Mouse (Mus musculus): ENCODE results near the gene Lce1m. TPM values are rescaled to one million over a fixed set of nuclear protein-coding genes. Genes with fewer than 3 reads are reported as not detected.
"Not testable (repeated sequence)": the region's sequence is repeated elsewhere in the genome, so short reads cannot be mapped to it uniquely, and the experiment has no call there.

The Lce1m gene
- polyA plus RNA-seq (2014; fragmentation: Nextera tagmentation; extraction: Ambion mirVana), result not detected in 2 replicates

DNA sequence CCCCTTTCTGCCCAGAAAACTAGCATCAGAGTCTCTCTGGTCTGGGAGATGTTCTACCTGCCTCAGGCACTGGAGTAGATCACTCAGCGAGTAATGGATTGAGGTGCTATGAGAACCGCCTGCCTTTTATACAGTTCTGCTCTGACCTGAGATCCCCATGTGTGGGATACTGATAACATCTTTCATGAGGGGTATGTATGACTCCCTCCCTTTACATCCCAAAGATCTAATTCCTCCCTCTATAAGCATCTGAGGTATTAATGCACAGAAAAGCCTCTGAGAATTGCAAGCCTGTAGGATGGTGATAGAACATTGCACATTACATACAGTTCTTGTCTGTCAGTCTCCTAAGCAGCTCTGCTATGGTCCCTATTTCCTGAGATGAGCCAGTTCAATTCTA, at the start of gene Lce1m:
Lce1m (minus strand) TSS at position 101 of the 400 bp plus-strand sequence.
- no peak for DNase-seq (ENCODE audit: low spot score)
- no peak for ATAC-seq (replicated peaks; ENCODE audit: low FRiP score, low TSS enrichment, low read depth)
- Histone ChIP-seq H3K27ac (ENCODE audit: low read depth) (no peak within 1 kb of the TSS), H3K4me1 (replicated peaks; ENCODE audit: control insufficient read depth, insufficient read depth, low read length) (no peaks in the 10 kb centered on the region), H3K27me3 (replicated peaks; ENCODE audit: control insufficient read depth, insufficient read depth, low read length) (no peaks in the 10 kb centered on the region), H3K9me3 (ENCODE audit: control insufficient read depth, low read length) (no peaks in the 10 kb centered on the region), H3K9ac (ENCODE audit: low read length) (no peak within 1 kb of the TSS), H3K36me3 (ENCODE audit: control insufficient read depth, insufficient read depth, low read length) (no peaks in the 10 kb centered on the region), H3K4me2 (ENCODE audit: low read length) (no peak within 1 kb of the TSS), H3K4me3 (ENCODE audit: low read depth, low read length) (no peak within 1 kb of the TSS)
- 90% methylated on average over 2 of the region's 2 CpGs for WGBS

DNA sequence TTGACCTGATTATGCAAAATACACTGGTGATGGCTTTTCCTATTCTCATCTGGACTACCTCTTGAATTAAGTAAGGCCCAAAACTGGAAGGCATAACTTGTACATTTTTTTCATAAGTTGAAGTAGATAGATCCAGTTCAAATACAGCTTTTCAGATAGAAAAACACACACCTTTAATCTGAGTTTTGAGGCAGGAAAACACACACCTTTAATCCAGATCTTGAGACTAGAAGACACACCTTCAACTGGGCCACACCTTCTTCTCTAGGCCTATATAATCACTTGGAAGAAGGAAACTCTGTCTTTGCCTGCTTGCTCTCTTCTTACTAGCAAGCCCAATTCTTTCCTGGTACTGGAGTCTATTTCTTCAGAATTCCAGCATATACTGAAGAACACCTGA, 49.7 kb upstream of the Lce1m start, which contains the start of gene Gm4858:
Gm4858 (plus strand) TSS at position 301 of the 400 bp plus-strand sequence.
- H3K9me3 ChIP-seq (ENCODE audit: control insufficient read depth, low read length); H3K4me3 ChIP-seq (ENCODE audit: low read depth, low read length); ATAC-seq (replicated peaks; ENCODE audit: low FRiP score, low TSS enrichment, low read depth); H3K27me3 ChIP-seq (replicated peaks; ENCODE audit: control insufficient read depth, insufficient read depth, low read length); DNase-seq (ENCODE audit: low spot score); H3K4me1 ChIP-seq (replicated peaks; ENCODE audit: control insufficient read depth, insufficient read depth, low read length); H3K27ac ChIP-seq (ENCODE audit: low read depth); H3K36me3 ChIP-seq (ENCODE audit: control insufficient read depth, insufficient read depth, low read length); H3K9ac ChIP-seq (ENCODE audit: low read length); H3K4me2 ChIP-seq (ENCODE audit: low read length): not testable (repeated sequence)

DNA sequence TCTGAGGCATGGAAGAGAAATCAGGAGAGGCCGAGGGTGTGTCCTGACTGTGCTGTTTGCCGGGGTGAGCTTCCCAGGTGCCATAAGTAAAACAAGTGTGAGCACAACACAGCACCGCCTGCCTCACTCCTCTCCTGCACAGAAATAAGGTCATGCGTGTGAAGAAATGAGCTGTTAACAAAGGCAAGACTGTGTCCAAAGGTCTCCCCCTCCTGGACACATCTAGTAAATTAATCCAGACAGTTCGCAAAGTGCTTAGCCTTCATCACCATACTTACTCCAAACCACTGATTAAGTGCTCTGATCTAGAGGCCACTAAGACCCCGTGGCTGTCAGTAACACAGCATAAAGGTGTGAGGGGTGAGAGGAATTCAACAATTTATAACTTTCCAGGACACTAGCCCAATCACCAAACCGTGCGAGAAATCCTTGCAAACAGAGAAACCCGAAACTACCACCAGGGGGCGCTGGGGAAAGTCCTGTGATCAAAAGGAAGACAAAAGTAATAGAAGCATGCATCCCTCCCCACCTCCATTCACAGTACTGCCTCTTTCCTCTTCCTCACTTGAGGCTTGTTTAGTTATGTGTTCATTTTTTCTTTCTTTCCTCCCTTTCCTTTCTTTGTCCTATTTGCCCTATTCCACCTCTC, 34.1 kb upstream of the Lce1m start:
- Histone ChIP-seq H3K4me1 (replicated peaks; ENCODE audit: control insufficient read depth, insufficient read depth, low read length) (no peaks in the 10 kb centered on the region), H3K4me3 (ENCODE audit: low read depth, low read length) (no peak overlapping the region), H3K27me3 (replicated peaks; ENCODE audit: control insufficient read depth, insufficient read depth, low read length) (no peaks in the 10 kb centered on the region), H3K4me2 (ENCODE audit: low read length) (no peak overlapping the region), H3K36me3 (ENCODE audit: control insufficient read depth, insufficient read depth, low read length) (no peaks in the 10 kb centered on the region), H3K27ac (ENCODE audit: low read depth) (no peak overlapping the region), H3K9me3 (ENCODE audit: control insufficient read depth, low read length) (no peaks in the 10 kb centered on the region), H3K9ac (ENCODE audit: low read length) (no peak overlapping the region)
- DNase-seq (ENCODE audit: low spot score) (peak; percentile 55), ATAC-seq (replicated peaks; ENCODE audit: low FRiP score, low TSS enrichment, low read depth) (no peak)
- WGBS, result 59% methylated on average over 10 of the region's 10 CpGs

DNA sequence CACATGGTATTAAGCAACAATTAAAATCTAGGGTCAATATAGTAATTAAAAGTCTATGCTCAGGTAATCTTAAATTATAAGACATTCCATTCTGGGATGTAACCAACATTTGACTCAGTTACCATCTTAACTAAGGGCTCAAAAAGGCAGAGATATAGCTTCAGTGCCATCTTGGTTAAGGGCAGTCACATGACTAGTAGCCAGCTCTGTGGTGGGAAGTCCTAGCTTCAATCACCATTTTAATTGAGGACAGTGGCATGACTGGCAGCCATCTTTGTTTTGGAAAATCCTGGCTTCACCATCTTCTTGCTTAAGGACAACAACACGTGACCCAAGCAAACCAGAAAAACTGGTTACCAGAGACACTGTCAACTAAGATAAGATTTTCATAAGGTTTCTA, 31.3 kb upstream of the Lce1m start:
- Histone ChIP-seq H3K4me3 (ENCODE audit: low read depth, low read length) (no peak overlapping the region), H3K36me3 (ENCODE audit: control insufficient read depth, insufficient read depth, low read length) (no peaks in the 10 kb centered on the region), H3K9me3 (ENCODE audit: control insufficient read depth, low read length) (no peaks in the 10 kb centered on the region), H3K4me2 (ENCODE audit: low read length) (no peak overlapping the region), H3K4me1 (replicated peaks; ENCODE audit: control insufficient read depth, insufficient read depth, low read length) (no peaks in the 10 kb centered on the region), H3K9ac (ENCODE audit: low read length) (no peak overlapping the region), H3K27me3 (replicated peaks; ENCODE audit: control insufficient read depth, insufficient read depth, low read length) (no peaks in the 10 kb centered on the region), H3K27ac (ENCODE audit: low read depth) (no peak overlapping the region)
- DNase-seq (ENCODE audit: low spot score) (no peak), ATAC-seq (replicated peaks; ENCODE audit: low FRiP score, low TSS enrichment, low read depth) (no peak)
- 77% methylated on average over 1 of the region's 1 CpGs for WGBS

DNA sequence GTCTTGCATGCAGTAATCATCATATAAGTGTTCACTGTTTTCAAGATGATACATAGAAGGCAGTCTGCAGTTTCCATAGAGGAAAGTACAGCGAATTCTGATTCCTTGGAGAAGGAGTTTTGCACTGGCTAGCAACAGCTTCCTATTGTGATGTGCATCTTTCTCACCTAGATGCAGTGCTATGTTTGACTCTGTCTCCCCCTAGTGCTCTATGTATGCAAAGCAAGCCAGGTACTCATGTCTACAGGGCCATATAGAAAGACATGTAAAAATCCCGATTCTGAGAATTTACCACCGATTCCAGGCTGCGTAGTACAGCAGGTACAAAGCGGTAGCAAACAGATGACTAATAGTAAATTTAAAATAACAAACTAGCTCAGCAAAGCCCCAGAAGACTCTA, 12.6 kb upstream of the Lce1m start:
- Histone ChIP-seq H3K27me3 (replicated peaks; ENCODE audit: control insufficient read depth, insufficient read depth, low read length) (no peaks in the 10 kb centered on the region), H3K9me3 (ENCODE audit: control insufficient read depth, low read length) (no peaks in the 10 kb centered on the region), H3K27ac (ENCODE audit: low read depth) (no peak overlapping the region), H3K9ac (ENCODE audit: low read length) (no peak overlapping the region), H3K4me2 (ENCODE audit: low read length) (no peak overlapping the region), H3K4me1 (replicated peaks; ENCODE audit: control insufficient read depth, insufficient read depth, low read length) (no peaks in the 10 kb centered on the region), H3K36me3 (ENCODE audit: control insufficient read depth, insufficient read depth, low read length) (no peaks in the 10 kb centered on the region), H3K4me3 (ENCODE audit: low read depth, low read length) (no peak overlapping the region)
- no peak for ATAC-seq (replicated peaks; ENCODE audit: low FRiP score, low TSS enrichment, low read depth)
- no peak for DNase-seq (ENCODE audit: low spot score)
- WGBS, result 48% methylated on average over 5 of the region's 5 CpGs

DNA sequence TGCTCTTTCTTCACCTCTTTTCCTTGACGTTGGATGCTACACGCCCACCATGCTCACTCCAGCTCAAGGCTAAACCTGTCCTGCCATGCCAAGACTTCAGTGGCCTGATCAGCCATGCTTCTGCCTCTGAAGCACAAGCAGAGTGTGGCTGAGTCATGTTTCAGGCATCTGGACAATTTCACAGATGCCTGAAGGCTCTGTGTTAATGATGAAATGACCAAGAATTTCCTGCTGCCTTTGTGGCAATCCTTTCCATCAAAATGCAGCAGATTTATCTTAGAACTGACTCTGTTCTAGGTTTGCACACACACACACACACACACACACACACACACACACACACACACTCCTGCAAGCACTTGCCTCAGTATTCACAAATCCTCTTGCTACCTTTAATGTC, 6.6 kb upstream of the Lce1m start:
- no peaks in the 10 kb centered on the region for H3K36me3 ChIP-seq (ENCODE audit: control insufficient read depth, insufficient read depth, low read length)
- no peak overlapping the region for H3K9ac ChIP-seq (ENCODE audit: low read length)
- WGBS, result 69% methylated on average over 2 of the region's 2 CpGs
- ATAC-seq (replicated peaks; ENCODE audit: low FRiP score, low TSS enrichment, low read depth) (no peak), DNase-seq (ENCODE audit: low spot score) (no peak)
- H3K27ac ChIP-seq (ENCODE audit: low read depth), result no peak overlapping the region
- no peaks in the 10 kb centered on the region for H3K9me3 ChIP-seq (ENCODE audit: control insufficient read depth, low read length)
- H3K4me2 ChIP-seq (ENCODE audit: low read length), result no peak overlapping the region
- H3K4me3 ChIP-seq (ENCODE audit: low read depth, low read length), result no peak overlapping the region
- no peaks in the 10 kb centered on the region for H3K4me1 ChIP-seq (replicated peaks; ENCODE audit: control insufficient read depth, insufficient read depth, low read length)
- no peaks in the 10 kb centered on the region for H3K27me3 ChIP-seq (replicated peaks; ENCODE audit: control insufficient read depth, insufficient read depth, low read length)

DNA sequence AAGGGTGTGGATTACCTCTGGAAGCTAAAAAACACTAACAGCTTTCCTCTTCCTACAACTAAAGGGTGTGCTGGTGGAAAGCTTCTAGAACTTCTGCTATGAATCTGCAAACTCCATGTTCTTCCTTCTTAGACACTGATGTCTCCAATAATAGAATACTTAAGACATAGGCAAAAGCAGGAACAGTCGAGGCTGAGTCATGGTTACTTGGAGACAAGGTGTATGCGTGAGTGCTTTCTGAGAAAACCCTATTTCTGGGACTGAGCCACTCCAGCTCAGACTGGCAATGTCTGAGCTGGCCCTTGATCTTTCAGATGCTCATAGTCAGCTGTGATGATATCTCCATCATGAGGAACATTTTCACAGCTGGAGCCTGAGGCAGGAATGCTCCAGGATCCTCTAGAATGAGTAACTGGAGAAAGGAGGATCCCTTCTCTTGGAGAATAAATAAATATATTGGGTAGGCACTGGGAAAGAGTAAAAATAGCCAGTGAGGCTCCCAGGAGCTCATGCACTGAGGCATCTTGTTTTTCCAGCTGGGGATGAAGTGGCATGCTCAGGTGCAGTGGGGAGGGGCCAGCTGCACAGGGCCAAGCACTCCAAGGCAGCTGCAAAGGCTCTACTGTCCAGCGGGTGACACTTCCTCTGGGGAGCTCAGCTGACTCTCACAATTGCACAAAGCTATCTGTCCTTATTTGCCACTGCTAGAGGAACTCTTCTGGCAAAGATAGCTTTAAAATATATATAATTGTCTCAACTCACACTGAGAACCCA, 4.7 kb upstream of the Lce1m start:
- Histone ChIP-seq H3K36me3 (ENCODE audit: control insufficient read depth, insufficient read depth, low read length) (no peaks in the 10 kb centered on the region), H3K4me1 (replicated peaks; ENCODE audit: control insufficient read depth, insufficient read depth, low read length) (no peaks in the 10 kb centered on the region), H3K9ac (ENCODE audit: low read length) (no peak overlapping the region), H3K27me3 (replicated peaks; ENCODE audit: control insufficient read depth, insufficient read depth, low read length) (no peaks in the 10 kb centered on the region), H3K27ac (ENCODE audit: low read depth) (no peak overlapping the region), H3K4me3 (ENCODE audit: low read depth, low read length) (no peak overlapping the region), H3K4me2 (ENCODE audit: low read length) (no peak overlapping the region), H3K9me3 (ENCODE audit: control insufficient read depth, low read length) (no peaks in the 10 kb centered on the region)
- ATAC-seq (replicated peaks; ENCODE audit: low FRiP score, low TSS enrichment, low read depth), result no peak
- DNase-seq (ENCODE audit: low spot score), result no peak
- 85% methylated on average over 3 of the region's 3 CpGs for WGBS

DNA sequence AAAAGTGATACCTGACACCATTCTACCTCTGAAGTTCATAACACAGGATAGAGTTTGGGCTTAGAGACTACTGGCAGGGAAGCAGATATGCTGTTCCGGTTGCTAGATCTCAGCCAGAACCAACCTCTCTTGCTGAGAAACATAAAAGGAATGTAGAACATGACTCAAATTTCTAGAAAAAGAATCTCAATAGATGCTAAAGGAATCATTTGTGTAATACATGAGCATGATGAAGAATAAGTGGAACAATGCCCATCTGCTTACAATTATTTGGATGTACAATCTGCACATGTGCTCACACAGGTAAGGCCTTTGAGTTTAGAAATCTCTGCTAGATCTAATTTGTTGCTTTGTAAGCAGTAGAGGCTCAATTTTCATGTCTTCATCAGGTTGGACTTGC, 2.3 kb upstream of the Lce1m start:
- Histone ChIP-seq H3K9me3 (ENCODE audit: control insufficient read depth, low read length) (no peaks in the 10 kb centered on the region), H3K4me1 (replicated peaks; ENCODE audit: control insufficient read depth, insufficient read depth, low read length) (no peaks in the 10 kb centered on the region), H3K27me3 (replicated peaks; ENCODE audit: control insufficient read depth, insufficient read depth, low read length) (no peaks in the 10 kb centered on the region), H3K4me3 (ENCODE audit: low read depth, low read length) (no peak overlapping the region), H3K9ac (ENCODE audit: low read length) (no peak overlapping the region), H3K27ac (ENCODE audit: low read depth) (no peak overlapping the region), H3K4me2 (ENCODE audit: low read length) (no peak overlapping the region), H3K36me3 (ENCODE audit: control insufficient read depth, insufficient read depth, low read length) (no peaks in the 10 kb centered on the region)
- WGBS, result 91% methylated on average over 1 of the region's 1 CpGs
- ATAC-seq (replicated peaks; ENCODE audit: low FRiP score, low TSS enrichment, low read depth) (no peak), DNase-seq (ENCODE audit: low spot score) (no peak)

Data from intestine, embryonic 14.5 days (tissue).